Mouse (Mus musculus) mesoderm, embryonic 11.5 days (tissue): ENCODE measurements at regions not wholly inside any gene's neighbourhood (a gene's known extent, or its start where the extent isn't known, plus 50 kb on each side); places are given as distances from the start of the nearest gene placed in this dataset.

ENCODE experiments used
- DNase-seq: peaks from one replicate; pipeline ENCODE4 v3.0.0-alpha.2; 2012; ENCODE audit warnings: low read depth, low spot score

GRCm38 (mm10) chr10:45009676-45010075 is 57.3 kb upstream of the Prep start:
- peak; percentile 61 for DNase-seq

- DNase-seq: no peak
These were observed 57.8 kb upstream of the Prep start for GRCm38 (mm10) chr10:45009235-45009634.

DNA sequence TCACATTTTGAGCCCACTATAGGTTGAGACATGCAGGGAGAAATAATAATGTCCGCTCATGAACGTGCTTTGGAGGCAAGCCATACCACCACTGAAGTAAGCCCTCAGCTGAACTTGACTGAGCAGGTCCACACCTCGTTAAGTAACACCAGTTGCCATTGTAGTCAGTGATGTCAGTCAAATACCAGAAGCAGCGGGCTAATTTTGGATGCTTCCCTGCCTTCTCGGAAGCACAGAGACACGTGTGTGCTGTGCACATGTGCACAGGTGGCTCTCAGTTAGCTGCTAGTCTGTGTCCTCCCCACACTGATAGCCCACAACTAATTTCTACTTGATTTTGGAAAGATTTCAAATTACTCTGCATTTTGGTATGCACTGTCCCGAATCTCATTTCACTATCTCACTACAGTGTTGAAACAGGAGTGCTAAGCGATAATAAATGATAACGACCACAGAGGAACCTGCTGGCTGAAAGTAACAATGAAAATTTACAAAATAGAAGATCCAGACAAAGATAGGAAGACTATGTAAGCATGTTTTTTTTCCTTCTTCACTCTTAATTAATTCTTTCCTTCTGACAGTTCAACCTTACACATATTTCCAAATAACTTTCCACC is 62.9 kb upstream of the Prep start:
- DNase-seq: no peak

GRCm38 (mm10) chr10:45003344-45003681 is 63.7 kb upstream of the Prep start:
- no peak for DNase-seq

- no peak for DNase-seq
These were observed 64.2 kb upstream of the Prep start for GRCm38 (mm10) chr10:45002637-45003343.

DNA sequence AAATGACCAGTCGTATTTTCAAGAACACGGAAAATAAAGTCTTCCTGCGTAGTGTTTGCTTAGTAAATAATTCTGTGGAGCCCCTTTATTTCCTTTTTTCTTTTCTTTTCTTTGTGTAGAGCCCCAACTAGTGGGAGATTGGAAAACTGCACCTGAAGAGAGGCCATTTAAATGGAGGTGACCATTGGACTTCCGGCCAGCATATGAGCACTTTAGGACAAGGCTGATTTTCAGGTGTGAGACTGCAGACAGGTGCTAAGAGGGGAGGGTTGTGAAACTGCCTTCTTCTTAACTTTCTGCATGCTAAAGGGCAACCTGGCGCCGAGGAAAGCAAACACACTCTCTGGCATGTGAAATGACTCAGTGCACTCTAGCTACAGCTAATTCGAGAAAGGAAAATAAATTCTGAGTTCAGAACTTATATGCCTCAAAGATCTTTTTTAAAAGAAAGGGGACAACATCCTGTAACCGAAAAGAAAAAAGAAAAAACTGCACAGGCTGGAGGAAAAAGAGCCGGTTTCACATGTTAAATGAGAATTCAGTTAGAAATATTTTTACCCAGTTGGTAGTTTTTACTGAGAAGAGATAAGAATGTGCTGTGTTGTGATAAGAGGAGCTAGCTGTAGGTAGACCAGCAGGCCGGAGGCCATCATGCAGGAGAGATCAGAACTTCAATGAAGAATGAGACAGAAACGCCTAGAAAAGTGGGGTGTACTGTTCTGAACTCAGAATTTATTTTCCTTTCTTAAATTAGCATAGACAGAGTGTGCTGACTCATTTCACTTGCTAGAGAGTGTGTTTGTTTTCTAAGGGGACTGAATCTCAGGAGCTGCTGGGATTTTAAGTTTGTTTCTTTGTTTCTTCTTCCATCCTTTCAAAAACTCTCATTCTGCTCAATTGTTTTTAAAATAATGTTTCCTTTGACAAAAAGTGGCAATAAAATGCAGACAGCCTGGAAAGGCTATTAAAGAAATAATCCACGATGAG is 65.8 kb upstream of the Prep start:
- peak; percentile 66 for DNase-seq

DNA sequence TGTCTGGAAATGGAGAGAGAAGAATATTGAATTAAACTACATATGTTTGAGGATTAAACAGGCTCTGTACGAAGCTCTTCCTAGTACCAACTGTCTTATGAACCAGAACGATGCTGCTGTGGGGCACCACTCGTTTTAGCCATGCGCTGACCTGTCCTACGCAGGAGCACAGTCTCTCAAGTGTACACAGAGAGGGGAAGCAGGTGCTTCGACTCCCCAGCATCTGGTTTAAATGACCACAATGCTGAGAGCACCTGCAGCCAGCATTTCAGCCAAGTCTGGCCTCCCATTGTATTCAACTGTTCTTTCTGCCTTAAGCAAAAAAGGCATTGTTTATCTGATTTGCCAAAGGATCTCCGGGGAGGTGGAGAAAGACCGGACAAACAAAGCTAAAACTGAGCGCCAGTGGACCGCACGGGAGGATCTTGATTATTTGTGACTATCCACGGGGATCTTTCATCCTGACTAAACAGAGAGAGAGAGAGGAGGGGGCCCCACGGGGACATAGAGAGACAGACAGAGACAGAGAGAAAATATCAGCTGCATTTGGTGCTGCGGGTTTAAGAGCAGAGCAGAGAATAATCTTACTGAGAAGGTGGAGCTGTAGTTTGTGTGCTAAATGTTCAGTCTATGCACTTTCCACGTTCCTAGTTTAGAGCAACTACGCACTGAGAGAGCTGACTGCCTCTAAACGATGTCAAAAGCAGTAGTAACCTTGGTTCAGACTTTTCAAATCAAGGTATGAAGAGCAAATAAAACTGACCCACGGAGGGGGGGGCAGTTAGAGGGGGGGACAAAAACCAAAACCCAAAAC is 66.8 kb upstream of the Prep start:
- no peak for DNase-seq

- DNase-seq: no peak
These were observed 69.1 kb upstream of the Prep start for GRCm38 (mm10) chr10:44997906-44998289.

- DNase-seq: peak; percentile 47
These were observed 69.7 kb upstream of the Prep start for GRCm38 (mm10) chr10:44997184-44997905.

DNA sequence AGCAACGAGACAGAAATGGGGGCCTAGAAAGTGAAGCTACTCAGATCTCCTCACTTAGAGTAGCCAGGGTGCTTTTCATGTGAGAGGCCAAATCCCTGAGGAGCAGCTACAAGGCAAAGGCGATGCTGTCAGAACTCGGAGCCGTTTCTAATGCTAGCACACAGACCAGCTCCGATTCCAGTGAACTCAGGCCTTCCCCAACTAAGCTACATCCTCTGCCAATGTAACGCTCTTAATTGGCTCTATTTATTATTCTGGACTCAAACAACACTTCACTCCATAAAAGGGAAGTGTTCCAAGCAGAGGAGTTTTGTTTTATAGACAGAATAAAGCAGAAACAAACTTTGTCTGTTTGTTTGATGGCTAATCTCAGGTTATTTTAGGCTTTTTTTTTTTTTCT is 71.2 kb upstream of the Prep start:
- DNase-seq: no peak

GRCm38 (mm10) chr10:44994385-44995281 is 72.4 kb upstream of the Prep start:
- no peak for DNase-seq

DNA sequence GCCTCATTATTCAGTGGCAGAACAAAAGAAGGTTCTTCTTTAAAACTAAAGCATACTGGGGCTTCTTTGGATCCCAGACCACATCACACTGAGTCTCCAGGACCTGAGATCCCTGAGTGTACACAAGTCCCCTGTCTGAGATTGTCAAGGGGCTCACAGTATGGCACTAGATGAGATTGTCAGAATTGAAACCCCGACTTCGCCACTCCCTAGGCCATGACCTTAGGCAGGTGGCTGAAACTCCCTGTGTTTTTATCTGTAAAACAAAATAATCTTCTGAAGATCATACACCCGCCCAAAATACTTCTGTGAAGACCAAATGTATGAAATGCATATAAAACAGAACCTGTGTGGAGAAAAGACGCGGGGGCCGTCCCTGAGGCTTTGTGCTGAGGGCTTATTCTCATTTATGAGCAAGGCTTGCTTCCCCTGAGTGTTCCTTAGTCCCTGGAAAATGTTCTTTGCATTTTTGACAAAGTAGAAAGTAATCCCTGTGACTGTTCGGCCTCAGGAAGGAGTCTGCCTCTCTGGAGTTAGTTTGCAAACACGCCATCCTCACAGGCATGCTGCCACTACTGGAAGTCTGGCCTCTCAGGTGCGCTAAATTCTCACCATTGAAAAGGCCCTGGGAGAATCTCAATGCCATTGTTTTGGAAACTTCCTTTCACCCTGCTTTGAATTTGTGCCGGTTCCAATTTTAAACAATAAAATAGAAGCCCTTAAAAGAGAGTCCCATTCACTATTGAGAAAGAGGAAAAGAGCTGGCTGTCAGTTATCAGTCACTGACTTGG is 73.3 kb upstream of the Prep start:
- DNase-seq: no peak

DNA sequence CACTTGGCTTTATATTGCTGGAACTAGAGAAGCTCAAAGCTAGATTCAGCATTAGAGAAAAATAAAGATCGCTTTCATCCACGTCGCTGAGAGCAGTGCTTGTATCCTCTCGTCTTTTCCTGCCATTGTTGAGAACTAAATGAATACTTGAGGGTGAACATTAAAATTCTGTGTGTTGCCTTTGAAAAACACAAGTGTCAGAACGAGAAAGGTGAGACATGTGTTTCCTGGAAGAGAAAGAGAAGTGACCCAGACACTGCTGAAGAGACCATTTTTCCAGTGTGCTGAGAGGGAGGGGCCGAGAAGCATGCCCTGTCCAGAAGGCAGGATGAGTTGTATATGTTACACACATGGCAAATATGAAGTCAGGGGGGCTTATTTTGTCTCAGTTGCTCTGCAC is 77.5 kb upstream of the Prep start:
- DNase-seq: no peak

DNA sequence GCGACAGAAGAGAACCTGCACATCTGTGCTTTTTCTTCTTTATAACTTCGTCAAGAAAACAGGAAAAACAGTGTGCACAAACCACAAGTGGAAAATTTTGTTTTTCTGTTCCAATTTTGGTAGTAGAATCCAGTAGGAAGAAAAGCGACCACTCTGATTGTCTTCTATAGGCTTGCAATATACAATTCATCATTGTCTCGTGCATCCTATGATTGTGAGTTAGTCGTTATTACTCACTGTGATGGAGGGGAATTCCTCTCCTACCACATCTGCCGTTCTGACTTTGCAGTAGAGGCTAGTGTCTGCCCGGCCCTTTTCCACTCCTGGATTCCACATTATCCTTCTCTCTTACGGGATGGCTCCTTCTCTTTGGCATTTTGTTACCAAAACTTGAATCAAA is 78.2 kb upstream of the Prep start:
- DNase-seq: no peak

DNA sequence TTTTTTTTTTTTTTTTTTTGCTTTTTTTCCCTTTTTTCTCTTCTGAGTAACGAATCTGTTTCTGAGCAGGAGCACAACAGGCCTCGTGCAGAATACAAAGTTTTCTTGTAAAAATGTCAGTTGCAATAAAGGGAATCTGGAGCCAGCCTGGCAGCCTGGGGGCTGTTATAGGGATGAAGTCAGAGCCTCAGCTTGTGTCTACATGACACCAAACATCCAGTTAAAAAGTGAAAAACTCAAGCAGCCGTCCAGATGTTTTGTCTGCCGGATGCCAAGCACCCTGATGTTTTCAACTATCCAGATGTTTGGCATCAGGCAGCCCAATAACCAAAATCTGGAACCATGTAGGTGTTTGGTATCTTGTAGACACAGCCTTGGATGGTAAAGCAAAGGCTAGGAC is 79.4 kb upstream of the Prep start:
- DNase-seq: no peak

GRCm38 (mm10) chr10:44981913-44982312 is 85.1 kb upstream of the Prep start:
- DNase-seq: no peak

GRCm38 (mm10) chr10:44976815-44977214 is 90.2 kb upstream of the Prep start:
- DNase-seq: no peak

- no peak for DNase-seq
These were observed 95.1 kb upstream of the Prep start for GRCm38 (mm10) chr10:44971911-44972310.

DNA sequence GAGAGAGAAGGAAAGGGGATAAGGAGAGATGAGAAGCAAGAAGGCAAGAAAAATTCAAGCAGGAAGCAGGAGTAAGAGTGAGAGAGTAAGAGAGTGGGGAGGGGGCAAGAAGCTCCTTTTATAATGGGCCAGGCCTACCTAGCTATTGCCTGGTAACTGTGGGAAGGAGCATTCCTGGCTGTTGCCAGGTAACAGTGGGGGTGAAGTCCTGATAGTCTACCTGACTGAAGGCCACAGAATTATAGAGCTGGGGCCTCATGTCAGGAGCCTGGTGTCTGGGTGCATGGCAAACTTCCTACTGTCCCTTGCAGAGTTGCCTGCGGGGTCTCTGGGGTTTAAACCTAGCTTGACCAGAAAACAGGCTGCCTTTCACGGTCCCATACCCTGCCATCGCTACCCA is 107.0 kb upstream of the Prep start:
- no peak for DNase-seq
